Mouse (Mus musculus): ENCODE data around the gene Ruvbl2.

Ruvbl2 gene

DNA sequence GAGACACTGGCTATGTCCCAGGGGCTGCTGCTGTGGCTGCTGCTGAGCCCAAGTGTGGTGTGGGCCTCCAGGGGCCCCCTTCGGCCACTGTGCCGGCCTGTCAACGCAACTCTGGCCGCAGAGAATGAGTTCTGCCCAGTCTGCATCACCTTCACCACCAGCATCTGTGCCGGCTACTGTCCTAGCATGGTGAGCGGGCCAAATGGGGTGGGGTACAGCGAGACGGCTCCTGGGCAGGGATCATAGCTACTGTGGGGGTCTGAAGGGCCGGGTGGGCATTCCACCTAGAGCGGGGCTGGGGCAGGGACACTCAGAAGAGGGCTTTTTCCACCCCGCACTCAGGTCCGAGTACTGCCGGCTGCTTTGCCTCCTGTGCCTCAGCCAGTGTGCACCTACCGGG, 16.7 kb downstream of the Ruvbl2 start:
- DNase-seq: no peak

DNA sequence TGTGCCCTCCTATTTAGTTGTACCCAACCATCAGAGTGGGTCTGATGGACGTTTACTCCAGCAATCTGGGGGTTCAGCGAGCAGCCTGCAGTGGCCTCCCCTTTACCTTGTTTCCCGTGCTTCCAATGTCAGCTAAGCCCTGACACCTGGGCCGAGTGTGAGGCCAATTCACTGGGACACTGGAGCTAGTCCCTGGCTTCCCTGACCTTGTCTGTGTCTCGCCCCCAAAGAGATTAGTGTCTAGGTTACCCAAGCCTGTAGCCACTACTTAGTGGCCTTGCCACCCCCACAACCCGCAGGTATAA, 17.3 kb downstream of the Ruvbl2 start, which contains the start of gene Lhb:
TSS of gene Lhb (plus strand) at position 206 of the 305 bp plus-strand sequence.
- DNase-seq: no peak

- no peak for DNase-seq
Observed at GRCm38 (mm10) chr7:45419859-45420614, 17.9 kb downstream of the Ruvbl2 start.

DNA sequence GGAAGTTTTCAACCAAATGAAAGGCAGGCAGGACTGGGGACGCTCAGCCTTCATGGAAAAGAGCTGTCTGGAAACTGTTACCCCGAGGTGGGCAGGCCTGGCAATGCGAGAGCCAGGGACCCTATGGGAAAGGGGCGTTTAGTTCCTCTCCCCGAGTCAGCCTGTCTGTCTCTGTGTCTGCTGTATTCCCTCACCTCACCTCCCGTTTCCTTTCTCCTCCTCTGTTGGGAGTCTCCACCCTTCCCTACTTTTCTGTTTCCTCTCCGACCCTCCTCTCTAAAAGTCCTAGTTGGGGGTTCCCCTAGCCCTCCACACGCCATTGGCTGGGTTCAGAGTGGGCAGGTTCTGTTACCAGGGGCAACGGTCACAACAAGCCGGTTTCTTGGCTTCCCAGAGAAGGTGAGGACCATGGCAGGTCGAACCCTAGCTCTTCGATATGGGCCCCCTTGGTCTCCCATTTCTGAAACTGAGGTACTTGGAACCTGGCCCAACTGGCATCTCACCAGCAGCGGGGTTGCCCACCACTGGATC, 19.9 kb downstream of the Ruvbl2 start:
- DNase-seq: no peak

GRCm38 (mm10) chr7:45415636-45416035, 22.3 kb downstream of the Ruvbl2 start:
- no peak for DNase-seq

GRCm38 (mm10) chr7:45414740-45415224, 23.1 kb downstream of the Ruvbl2 start:
- no peak for DNase-seq

DNA sequence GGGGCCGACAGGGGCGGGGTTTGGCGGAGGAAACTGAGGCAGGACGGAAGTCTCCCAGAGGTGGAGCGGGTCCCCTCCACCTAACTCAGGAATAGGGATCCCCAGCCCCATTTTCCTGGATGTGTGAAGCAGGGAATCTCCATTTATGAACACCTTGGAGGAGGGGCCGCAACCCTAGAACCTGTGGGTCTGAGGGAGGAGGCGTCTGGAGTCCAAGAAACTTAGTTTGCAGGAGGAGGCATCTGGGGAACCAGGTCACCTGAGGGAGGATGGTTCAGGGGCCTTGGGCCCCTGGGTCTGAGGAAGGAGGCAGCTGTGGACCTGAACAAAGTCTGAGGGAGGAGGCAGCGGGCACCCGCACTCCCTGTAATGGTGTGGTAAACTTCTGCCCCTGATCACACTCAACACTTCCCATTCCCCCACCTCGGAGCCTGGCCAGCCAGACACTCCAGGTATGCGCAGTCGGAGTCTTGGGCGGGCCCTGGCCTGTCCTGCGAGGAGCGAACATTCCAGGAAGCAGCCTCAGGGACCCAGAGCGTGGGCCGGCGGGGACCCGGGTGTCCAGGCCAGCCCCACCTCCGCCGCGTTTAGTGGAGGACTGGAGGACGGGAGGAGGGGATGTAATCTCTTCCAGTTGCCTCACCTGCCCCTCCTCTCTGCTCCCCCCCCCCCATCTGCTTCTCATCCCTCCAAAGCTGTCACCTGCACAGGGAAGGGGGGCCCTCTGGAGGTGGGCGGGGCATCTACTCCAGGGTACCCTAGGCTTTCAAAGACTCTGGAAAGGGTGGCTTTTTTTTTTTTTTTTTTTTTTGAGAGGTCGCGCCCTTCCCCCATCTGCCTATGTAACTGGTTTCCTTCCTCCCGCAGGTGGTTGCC, 23.8 kb downstream of the Ruvbl2 start:
- DNase-seq: peak in 1 of 2 experiments; percentile 27

- DNase-seq: peak; percentile 20 to 55
Observed at GRCm38 (mm10) chr7:45413113-45413863, 24.6 kb downstream of the Ruvbl2 start, which contains the start of gene Ntf5. Gene Ntf5, plus strand, starts transcription at chr7:45413695.

- no peak for DNase-seq
Observed at GRCm38 (mm10) chr7:45412421-45412820, 25.5 kb downstream of the Ruvbl2 start.

DNA sequence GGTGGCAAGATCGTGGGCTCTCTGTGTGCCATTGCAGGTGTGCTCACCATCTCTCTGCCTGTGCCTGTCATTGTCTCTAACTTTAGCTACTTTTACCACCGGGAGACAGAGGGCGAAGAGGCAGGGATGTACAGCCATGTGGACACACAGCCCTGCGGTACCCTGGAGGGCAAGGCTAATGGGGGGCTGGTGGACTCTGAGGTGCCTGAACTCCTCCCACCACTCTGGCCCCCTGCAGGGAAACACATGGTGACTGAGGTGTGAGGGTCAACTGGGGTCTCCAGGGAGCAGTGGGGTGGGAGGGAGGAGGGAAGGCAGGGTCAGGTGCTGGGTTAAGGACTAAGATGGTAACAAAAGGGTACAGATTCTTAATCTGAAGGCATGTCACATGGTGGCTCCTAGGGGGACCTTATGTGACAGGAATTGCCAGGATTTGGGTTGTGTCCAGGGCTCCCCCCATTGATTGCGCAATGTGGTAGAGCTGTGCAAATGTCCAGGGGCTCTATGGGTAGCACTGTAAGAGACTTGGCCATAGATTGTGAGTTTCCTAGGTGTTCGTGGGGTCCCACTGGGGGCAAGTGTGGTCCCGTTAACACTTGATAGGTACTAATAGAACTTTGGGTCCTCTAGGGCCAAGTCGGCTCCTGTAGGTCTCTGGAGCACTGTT, 28.3 kb downstream of the Ruvbl2 start:
- DNase-seq: no peak

DNA sequence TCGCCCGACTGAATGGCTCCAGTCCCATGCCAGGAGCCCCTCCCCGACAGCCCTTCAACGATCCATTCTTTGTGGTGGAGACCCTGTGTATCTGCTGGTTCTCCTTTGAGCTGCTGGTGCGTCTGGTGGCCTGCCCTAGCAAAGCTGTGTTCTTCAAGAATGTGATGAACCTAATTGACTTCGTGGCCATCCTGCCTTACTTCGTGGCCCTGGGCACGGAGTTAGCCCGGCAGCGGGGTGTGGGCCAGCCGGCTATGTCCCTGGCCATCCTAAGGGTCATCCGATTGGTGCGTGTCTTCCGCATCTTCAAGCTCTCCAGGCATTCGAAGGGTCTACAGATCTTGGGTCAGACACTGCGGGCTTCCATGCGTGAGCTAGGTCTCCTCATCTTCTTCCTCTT, 28.9 kb downstream of the Ruvbl2 start:
- DNase-seq: no peak

DNA sequence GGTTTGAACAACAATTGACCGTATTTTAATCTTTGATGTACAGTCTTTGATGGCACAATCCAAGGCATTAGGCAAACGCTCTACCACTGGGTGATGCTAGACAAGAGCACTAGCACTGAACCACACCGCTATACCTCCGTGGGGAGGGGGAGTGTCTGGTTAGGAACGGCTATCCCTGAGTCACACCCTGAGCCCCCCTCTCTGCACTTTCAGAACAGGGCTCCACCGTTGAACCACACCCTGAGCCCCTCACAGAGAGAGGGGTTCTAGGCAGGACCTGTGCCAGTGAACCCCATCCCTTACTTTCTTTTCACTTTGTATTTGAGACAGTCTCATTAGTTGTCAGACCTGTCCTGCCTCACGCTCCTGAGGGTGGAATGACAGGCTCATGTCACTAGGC, 29.5 kb downstream of the Ruvbl2 start:
- no peak for DNase-seq

GRCm38 (mm10) chr7:45407836-45408235, 30.1 kb downstream of the Ruvbl2 start:
- DNase-seq: no peak

DNA sequence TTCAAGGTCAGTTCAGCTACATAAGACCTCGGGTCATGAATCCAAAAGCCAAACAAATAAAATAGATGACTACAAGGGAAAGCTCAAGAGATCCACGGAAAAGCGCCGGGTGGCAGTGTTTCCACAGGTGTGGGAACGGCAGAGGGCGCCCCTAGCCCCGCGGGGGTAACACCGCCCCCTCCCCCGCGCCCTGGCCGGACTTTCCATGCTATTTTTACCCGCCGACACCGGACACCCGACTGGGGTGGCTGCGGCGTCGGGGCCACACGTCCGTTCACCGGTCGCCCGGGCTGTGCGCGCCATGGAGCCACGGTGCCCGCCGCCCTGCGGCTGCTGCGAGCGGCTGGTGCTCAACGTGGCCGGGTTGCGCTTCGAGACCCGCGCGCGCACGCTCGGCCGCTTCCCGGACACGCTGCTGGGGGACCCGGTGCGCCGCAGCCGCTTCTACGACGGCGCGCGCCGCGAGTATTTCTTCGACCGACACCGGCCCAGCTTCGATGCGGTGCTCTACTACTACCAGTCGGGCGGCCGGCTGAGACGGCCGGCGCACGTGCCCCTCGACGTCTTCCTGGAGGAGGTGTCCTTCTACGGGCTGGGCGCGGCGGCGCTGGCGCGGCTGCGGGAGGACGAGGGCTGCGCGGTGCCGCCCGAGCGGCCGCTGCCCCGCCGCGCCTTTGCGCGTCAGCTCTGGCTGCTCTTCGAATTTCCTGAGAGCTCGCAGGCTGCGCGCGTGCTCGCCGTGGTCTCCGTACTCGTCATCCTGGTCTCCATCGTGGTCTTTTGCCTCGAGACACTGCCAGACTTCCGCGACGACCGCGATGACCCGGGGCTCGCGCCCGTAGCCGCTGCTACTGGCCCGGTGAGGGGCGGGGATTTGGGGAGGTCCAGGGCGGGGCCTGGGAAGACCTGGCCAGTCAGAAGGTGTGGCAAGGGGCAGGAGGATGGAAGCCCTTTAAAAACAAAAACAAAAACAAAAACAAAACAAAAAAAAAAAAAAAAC, 31.4 kb downstream of the Ruvbl2 start:
- peak; percentile 45 to 75 for DNase-seq

DNA sequence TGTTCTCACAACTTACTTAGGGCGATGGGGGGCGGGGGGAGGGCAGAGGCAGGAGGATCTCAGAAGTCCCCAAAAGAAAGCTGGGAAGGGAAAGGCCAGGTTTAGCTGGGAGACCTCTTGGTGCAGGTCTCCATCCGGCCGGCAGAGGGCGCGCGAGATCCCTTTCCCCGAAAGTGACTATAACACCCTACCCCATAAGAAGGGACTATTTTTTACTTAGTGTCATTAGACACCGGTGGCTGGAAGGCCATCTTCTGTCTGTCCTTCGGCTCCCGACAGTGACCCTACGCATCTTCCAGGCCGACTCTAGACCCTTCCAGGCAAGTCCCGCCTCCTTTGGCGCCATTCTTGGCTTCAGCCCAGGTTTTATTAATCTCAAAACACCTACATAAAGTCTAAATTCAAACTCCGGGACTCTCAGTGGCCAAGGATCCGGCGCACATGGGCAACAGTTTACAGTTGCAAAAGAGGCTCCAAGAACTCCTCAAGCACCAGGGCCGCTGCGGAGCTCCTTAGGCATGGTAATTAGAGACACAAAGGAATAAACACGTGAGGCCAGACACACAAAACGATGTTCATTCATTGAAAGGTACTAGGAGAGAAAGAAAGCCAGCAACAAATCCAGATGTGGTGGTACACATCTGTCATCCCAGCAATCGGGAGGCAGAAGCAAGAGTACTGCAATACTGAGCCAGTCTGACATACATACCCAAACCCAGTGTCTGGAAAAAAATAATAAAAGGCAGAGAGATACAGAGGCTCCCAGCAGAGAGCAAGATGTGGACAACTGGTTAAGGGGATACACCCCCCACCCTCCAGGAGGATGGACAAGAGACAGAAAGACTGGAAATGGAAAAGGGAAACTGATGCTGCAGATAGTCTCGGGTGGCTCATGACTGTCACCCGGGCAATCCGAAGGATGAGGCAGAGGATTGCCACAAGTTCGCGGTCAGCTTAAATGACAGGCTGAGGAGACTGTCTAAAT, 32.5 kb downstream of the Ruvbl2 start, which contains the start of gene Kcna7:
TSS of gene Kcna7 (plus strand) at position 563 of the 985 bp plus-strand sequence.
- DNase-seq: peak; percentile 69 to 87

GRCm38 (mm10) chr7:45403532-45404261, 34.2 kb downstream of the Ruvbl2 start:
- DNase-seq: peak; percentile 87 to 92

GRCm38 (mm10) chr7:45401521-45402085, 36.3 kb downstream of the Ruvbl2 start:
- DNase-seq: no peak

- no peak for DNase-seq
Observed at GRCm38 (mm10) chr7:45396787-45397186, 41.1 kb downstream of the Ruvbl2 start.

Data from kidney, postnatal 36 days (tissue).